Mouse (Mus musculus): ENCODE results near the gene Tifa. TPM values are rescaled to one million over a fixed set of nuclear protein-coding genes. Genes with fewer than 3 reads are reported as not detected.

Tifa gene
- polyA plus RNA-seq, 1 experiment, result 7.7 TPM

GRCm38 (mm10) chr3:127850776-127851646, 61.4 kb downstream of the Tifa start:
- H3K27ac ChIP-seq (ENCODE audit: insufficient read depth, low read length), result no peak overlapping the region
- TF ChIP-seq POLR2A (IDR thresholded peaks at IDR 0.05; ENCODE audit: extremely low read depth, insufficient read depth, low read length) (no peak), CTCF (IDR thresholded peaks at IDR 0.05; ENCODE audit: extremely low read depth, insufficient read depth, low read length) (no peak)
- no peak overlapping the region for H3K4me3 ChIP-seq (ENCODE audit: insufficient read depth, low read length)
- peaks cover 2% of the 10 kb centered on the region for H3K4me1 ChIP-seq (ENCODE audit: control insufficient read depth, insufficient read depth, low read length)

GRCm38 (mm10) chr3:127852722-127853121, 63.1 kb downstream of the Tifa start:
- TF ChIP-seq POLR2A (IDR thresholded peaks at IDR 0.05; ENCODE audit: extremely low read depth, insufficient read depth, low read length) (no peak), CTCF (IDR thresholded peaks at IDR 0.05; ENCODE audit: extremely low read depth, insufficient read depth, low read length) (no peak)
- no peak overlapping the region for H3K4me3 ChIP-seq (ENCODE audit: insufficient read depth, low read length)
- peaks cover 2% of the 10 kb centered on the region for H3K4me1 ChIP-seq (ENCODE audit: control insufficient read depth, insufficient read depth, low read length)
- no peak overlapping the region for H3K27ac ChIP-seq (ENCODE audit: insufficient read depth, low read length)

- Histone ChIP-seq H3K27ac (ENCODE audit: insufficient read depth, low read length) (no peak overlapping the region), H3K4me3 (ENCODE audit: insufficient read depth, low read length) (no peak overlapping the region), H3K4me1 (ENCODE audit: control insufficient read depth, insufficient read depth, low read length) (peaks cover 2% of the 10 kb centered on the region)
- TF ChIP-seq CTCF (IDR thresholded peaks at IDR 0.05; ENCODE audit: extremely low read depth, insufficient read depth, low read length) (peak; percentile 84), POLR2A (IDR thresholded peaks at IDR 0.05; ENCODE audit: extremely low read depth, insufficient read depth, low read length) (no peak)
These were observed 64.0 kb downstream of the Tifa start for GRCm38 (mm10) chr3:127853431-127854206.

- TF ChIP-seq POLR2A (IDR thresholded peaks at IDR 0.05; ENCODE audit: extremely low read depth, insufficient read depth, low read length), result no peak
- no peak for TF ChIP-seq CTCF (IDR thresholded peaks at IDR 0.05; ENCODE audit: extremely low read depth, insufficient read depth, low read length)
- peaks cover 1% of the 10 kb centered on the region; the same call in 1 of the 2 replicates for H3K4me1 ChIP-seq (ENCODE audit: control insufficient read depth, insufficient read depth, low read length)
- no peak overlapping the region for H3K4me3 ChIP-seq (ENCODE audit: insufficient read depth, low read length)
- no peak overlapping the region for H3K27ac ChIP-seq (ENCODE audit: insufficient read depth, low read length)
These were observed 71.7 kb downstream of the Tifa start for GRCm38 (mm10) chr3:127861340-127861739.

- no peak overlapping the region for H3K4me3 ChIP-seq (ENCODE audit: insufficient read depth, low read length)
- no peak for TF ChIP-seq CTCF (IDR thresholded peaks at IDR 0.05; ENCODE audit: extremely low read depth, insufficient read depth, low read length)
- no peak for TF ChIP-seq POLR2A (IDR thresholded peaks at IDR 0.05; ENCODE audit: extremely low read depth, insufficient read depth, low read length)
- H3K27ac ChIP-seq (ENCODE audit: insufficient read depth, low read length), result no peak overlapping the region
- H3K4me1 ChIP-seq (ENCODE audit: control insufficient read depth, insufficient read depth, low read length), result peaks cover 1% of the 10 kb centered on the region; the same call in 1 of the 2 replicates
These were observed 72.9 kb downstream of the Tifa start for GRCm38 (mm10) chr3:127862479-127862878.

GRCm38 (mm10) chr3:127863571-127863970, 74.0 kb downstream of the Tifa start:
- Histone ChIP-seq H3K4me1 (ENCODE audit: control insufficient read depth, insufficient read depth, low read length) (peaks cover 3% of the 10 kb centered on the region; the same call in 1 of the 2 replicates), H3K4me3 (ENCODE audit: insufficient read depth, low read length) (no peak overlapping the region), H3K27ac (ENCODE audit: insufficient read depth, low read length) (no peak overlapping the region)
- TF ChIP-seq CTCF (IDR thresholded peaks at IDR 0.05; ENCODE audit: extremely low read depth, insufficient read depth, low read length) (no peak), POLR2A (IDR thresholded peaks at IDR 0.05; ENCODE audit: extremely low read depth, insufficient read depth, low read length) (no peak)

- TF ChIP-seq POLR2A (IDR thresholded peaks at IDR 0.05; ENCODE audit: extremely low read depth, insufficient read depth, low read length) (no peak), CTCF (IDR thresholded peaks at IDR 0.05; ENCODE audit: extremely low read depth, insufficient read depth, low read length) (0 out of 2 replicates have a peak, but pooled peaks have one; percentile 27)
- Histone ChIP-seq H3K4me1 (ENCODE audit: control insufficient read depth, insufficient read depth, low read length) (peaks cover 2% of the 10 kb centered on the region; the same call in 1 of the 2 replicates), H3K27ac (ENCODE audit: insufficient read depth, low read length) (no peak overlapping the region), H3K4me3 (ENCODE audit: insufficient read depth, low read length) (no peak overlapping the region)
These were observed 74.6 kb downstream of the Tifa start for GRCm38 (mm10) chr3:127864242-127864641.

GRCm38 (mm10) chr3:127868046-127868758, 78.6 kb downstream of the Tifa start:
- TF ChIP-seq POLR2A (IDR thresholded peaks at IDR 0.05; ENCODE audit: extremely low read depth, insufficient read depth, low read length) (no peak), CTCF (IDR thresholded peaks at IDR 0.05; ENCODE audit: extremely low read depth, insufficient read depth, low read length) (no peak)
- no peak overlapping the region for H3K4me3 ChIP-seq (ENCODE audit: insufficient read depth, low read length)
- H3K27ac ChIP-seq (ENCODE audit: insufficient read depth, low read length), result no peak overlapping the region
- peaks cover 2% of the 10 kb centered on the region; the same call in 1 of the 2 replicates for H3K4me1 ChIP-seq (ENCODE audit: control insufficient read depth, insufficient read depth, low read length)

GRCm38 (mm10) chr3:127868880-127869279, 79.3 kb downstream of the Tifa start:
- peaks cover 2% of the 10 kb centered on the region; the same call in 1 of the 2 replicates for H3K4me1 ChIP-seq (ENCODE audit: control insufficient read depth, insufficient read depth, low read length)
- H3K4me3 ChIP-seq (ENCODE audit: insufficient read depth, low read length), result no peak overlapping the region
- no peak for TF ChIP-seq POLR2A (IDR thresholded peaks at IDR 0.05; ENCODE audit: extremely low read depth, insufficient read depth, low read length)
- TF ChIP-seq CTCF (IDR thresholded peaks at IDR 0.05; ENCODE audit: extremely low read depth, insufficient read depth, low read length), result no peak
- H3K27ac ChIP-seq (ENCODE audit: insufficient read depth, low read length), result no peak overlapping the region
